Mouse (Mus musculus): ENCODE data around the gene Hectd4.
"Not testable (repeated sequence)": the region's sequence is repeated elsewhere in the genome, so short reads cannot be mapped to it uniquely, and the experiment has no call there.

Gene Hectd4

GRCm38 (mm10) chr5:121219980-121220731 lies at the start of gene Hectd4:
TSS of gene Hectd4 (plus strand) at chr5:121220219.
- DNase-seq, result peak; percentile 99

GRCm38 (mm10) chr5:121172835-121173234 lies 47.2 kb upstream of the Hectd4 start:
- DNase-seq, result no peak

GRCm38 (mm10) chr5:121179077-121179857 lies 40.8 kb upstream of the Hectd4 start:
- no peak for DNase-seq

DNA sequence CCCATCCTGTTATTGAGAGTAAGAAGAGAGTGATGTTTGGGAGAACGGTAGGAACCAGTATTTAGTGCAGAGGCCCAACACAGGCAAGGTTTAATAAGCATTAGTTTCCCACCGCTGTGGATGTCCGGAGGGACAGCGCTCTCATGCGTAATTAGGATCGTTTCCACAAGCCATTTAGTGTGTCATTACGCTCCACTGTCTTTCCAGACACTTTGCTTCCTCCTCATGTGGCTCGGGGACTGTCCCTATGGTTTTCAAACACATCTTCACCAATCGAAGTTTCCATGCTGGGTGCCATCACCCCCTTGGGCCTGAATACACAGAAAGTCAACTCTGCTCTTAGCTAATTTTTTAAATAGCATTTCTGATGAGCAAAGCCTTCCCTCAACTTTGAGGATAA lies 36.8 kb upstream of the Hectd4 start:
- DNase-seq, result no peak

DNA sequence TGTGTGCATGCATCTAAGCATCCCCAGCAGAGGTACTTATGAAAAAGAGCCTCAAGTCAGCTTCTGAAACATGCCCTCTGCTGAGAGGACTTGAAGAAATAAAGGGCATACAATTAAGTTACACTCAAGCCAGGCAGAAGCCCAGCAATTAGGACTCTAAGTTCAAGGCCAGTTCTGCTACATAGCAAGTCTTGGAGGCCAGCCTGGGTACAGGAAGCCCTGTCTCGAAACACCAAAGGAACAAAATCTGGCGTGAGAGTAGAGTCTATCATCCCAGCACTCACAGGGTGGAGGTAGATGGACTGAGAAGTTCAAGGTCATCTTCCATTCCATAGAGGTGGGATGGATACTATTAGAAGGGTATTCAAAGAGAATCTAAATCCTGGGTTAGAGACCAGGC lies 35.6 kb upstream of the Hectd4 start:
- no peak for DNase-seq

- DNase-seq, result no peak
Measured at GRCm38 (mm10) chr5:121184945-121185551, 35.0 kb upstream of the Hectd4 start.

- DNase-seq, result no peak
Measured at GRCm38 (mm10) chr5:121187580-121188001, 32.4 kb upstream of the Hectd4 start.

DNA sequence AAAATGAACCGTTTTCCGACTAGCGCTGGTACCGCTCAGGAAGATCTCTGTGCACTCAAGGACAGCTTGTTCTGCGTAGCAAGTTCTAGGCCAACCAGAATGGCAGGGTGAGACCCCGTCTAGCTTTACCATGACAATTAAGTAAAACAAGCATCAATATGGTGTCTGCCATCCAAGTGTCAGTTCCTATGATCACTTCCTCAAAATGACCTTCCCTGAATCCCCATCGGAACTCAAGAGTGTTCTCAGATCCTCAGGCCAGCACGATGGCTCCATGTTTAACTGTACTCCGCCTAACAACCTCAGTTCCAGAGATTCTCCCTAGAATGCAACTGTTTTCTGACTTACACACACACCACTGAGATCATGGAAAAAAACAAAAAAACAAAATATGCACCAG lies 31.8 kb upstream of the Hectd4 start:
- no peak for DNase-seq

DNA sequence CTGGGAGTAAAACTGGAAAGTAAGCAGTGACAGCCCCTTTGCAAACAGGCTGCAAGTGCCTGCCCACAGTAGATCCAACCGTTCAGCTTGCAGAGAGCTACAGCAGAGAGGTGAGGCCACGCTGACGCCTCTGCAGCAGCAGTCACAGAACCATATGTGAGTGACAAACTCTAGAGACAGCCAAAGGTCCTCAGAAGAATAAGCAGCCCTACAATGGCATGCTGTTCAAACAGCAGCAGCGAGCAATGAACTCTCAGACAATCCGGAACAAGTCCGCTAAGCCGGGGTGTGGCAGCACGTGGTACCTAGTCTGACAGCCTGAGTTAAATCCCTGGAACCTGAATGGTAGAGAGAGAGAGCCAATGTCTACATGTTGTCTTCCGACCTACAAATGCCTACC lies 30.8 kb upstream of the Hectd4 start:
- no peak for DNase-seq

DNA sequence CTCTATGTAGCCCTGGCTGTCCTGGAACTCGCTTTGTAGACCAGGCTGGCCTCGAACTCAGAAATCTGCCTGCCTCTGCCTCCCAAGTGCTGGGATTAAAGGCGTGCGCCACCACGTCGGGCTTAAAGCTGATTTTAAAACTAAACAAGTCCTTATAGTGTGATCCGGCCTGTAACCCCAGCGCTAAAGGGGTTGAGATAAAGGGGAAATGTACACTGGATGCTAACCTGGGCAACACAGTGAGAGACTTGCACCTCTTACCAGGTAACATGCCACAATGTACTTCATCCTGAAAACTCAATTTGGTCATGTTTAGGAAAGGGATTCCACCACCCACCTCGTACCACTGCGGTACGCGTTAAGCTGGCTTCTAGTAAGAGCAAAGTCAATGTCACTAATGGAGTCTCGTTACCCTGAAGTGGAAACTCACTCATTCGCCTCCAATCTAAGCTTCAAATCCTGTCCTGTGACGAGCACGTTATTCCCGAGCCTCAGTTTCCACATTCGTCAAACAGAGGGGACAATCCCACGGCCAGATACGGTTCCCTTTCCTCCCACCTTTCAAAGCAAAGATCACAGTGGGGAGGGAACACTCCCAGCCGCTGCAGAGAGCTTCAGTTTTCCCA lies 29.7 kb upstream of the Hectd4 start:
- DNase-seq, result no peak

- peak; percentile 87 for DNase-seq
Measured at GRCm38 (mm10) chr5:121190836-121191583, 29.0 kb upstream of the Hectd4 start, which contains the start of gene Ptpn11. TSS of gene Ptpn11 (minus strand) at chr5:121191397.

DNA sequence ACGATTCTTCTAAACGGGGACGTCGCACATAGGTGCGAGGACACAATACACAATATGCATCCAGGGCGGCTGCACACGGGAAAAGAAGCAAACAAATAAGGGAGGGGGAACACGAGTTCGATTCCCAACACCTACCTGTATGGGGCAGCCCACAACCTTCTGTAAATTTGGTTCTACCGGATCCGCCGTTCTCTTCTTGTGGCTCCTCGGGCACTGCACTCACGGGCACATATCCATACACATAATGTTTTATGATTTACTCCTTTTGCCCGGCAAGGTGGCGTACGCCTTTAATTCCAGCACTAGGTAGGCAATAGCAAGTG lies 28.5 kb upstream of the Hectd4 start:
- no peak for DNase-seq

DNA sequence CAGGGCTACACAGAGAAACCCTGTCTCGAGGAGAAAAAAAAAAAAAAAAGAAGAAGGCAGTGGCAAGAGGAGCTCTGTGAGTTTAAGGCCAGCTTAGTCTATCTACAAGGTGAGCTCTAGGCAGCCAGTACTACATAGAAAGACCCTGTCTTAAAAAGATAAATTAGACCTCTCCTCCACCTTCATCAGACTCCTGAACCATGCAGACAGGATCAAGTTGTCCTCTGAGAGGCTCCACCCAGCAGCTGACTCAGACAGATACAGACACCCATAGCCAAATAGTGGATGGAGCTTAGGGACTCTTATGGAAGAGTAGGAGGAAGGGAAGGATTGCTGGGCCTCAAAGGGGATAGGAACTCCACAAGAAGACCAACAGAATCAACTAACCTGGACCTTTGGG lies 25.8 kb upstream of the Hectd4 start:
- DNase-seq, result no peak

DNA sequence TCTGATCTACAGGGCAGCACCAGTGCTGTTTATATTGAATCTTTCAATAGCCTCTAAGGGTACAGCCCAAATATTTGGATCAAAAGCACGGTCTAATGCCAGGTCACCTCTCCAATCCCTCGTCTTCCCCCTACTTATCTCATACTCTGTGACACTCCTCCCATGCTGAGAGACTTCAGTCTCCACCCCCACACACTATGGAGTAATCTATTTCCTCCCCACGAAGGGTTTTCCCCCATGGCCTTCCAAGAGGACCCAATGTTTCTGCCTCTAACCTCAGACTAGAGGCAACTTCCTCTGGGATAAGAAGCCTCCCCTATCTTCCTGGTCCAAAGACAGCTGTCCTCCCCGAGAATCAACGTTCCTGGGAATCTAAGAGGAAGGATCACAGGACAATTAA lies 23.3 kb upstream of the Hectd4 start:
- DNase-seq, result no peak

DNA sequence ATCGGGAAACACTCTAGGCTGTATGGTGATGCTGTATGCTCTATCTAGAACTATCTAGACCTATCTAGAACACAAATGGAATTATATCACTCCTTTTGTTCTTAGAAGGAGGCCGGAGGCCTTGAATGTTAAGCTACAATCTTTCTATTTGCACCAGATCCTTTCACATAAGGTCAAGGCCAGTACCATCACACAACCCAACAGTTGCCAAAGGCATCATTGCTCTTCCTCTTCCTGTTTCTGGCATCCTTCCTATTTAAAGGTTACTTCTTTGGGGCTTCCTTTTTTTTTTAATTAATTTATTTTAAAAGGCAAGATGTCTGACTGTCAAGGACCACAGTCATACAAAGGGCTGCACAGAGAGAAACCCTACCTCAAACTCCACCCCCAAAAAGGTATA lies 22.7 kb upstream of the Hectd4 start:
- DNase-seq, result no peak

GRCm38 (mm10) chr5:121198376-121198775 lies 21.6 kb upstream of the Hectd4 start:
- no peak for DNase-seq

DNA sequence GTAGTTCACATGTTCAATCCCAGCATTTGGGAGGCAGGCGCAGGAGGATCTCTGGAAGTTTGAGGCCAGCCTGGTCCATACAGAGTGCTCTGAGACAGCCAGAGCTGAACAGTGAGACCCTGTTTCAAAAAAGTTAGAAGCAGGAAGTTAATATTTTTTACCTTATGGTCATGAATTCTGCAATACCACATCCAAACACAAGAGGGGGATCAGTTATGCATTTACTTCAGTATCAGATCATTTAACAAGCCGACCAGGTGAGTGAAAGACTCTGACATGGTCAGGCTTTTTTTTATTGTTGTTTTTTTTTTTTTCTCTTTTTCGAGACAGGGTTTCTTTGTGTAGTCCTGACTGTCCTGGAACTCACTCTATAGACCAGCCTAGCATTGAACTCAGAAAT lies 18.3 kb upstream of the Hectd4 start:
- DNase-seq, result peak; percentile 46

GRCm38 (mm10) chr5:121202467-121202866 lies 17.6 kb upstream of the Hectd4 start:
- DNase-seq, result no peak

- DNase-seq, result peak; percentile 76
Measured at GRCm38 (mm10) chr5:121204132-121205089, 15.6 kb upstream of the Hectd4 start, which contains the start of gene Rpl6. TSS of gene Rpl6 (plus strand) at chr5:121204481.

GRCm38 (mm10) chr5:121205537-121206130 lies 14.4 kb upstream of the Hectd4 start:
- not testable (repeated sequence) for DNase-seq

DNA sequence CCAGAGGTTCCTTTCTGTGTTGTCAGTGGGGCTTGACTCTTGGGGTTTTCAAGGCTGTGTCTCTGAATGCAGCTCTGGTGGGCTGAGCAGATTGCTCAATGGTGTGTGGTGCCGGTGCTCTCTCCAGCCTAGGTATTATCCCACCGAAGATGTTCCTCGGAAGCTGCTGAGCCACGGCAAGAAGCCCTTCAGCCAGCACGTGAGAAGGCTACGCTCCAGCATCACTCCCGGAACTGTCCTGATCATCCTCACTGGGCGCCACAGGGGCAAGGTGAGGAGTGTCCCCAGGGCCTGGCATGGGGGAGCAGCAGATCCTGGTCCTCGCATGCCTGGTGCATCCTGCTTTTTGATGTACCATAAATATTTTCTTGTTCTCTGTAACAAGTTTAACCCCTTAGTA lies 13.5 kb upstream of the Hectd4 start:
- DNase-seq, result no peak
